Mouse (Mus musculus): ENCODE results near the gene 2610002M06Rik.

GRCm38 (mm10) chrX:107816218-107816554 is at the start of gene 2610002M06Rik:
- peak; percentile 78 for TF ChIP-seq CTCF (IDR thresholded peaks at IDR 0.05; ENCODE audit: low read depth)
- TF ChIP-seq EP300 (IDR thresholded peaks at IDR 0.05; ENCODE audit: low read depth): no peak

Data from liver, embryonic 14.5 days (tissue).